In the genomic region with DNA sequence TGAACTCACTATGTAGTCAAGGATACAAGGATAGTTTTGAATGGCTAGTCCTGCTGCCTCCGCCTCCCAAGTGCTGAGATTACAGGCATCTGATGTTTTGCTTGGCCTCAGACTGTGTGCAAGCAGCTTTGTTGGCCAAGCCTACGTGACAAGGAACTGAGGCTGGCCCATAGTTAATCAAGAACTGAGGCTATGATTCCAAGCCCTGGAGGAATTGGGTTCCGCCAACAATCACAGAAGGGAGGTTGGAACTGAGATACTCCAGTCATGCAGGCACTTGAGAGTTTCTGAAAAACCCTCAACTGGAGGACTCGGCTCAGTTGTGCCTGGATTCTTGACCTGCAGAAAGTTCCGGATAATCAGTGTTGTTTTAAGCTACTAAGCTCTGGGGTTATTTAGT, we compare ENCODE assay signal across 13 mouse cellular contexts.
"Had no signal": no experiment of that assay in that cellular context is flagged by ENCODE, and none has a peak within 500 bp of the region (broad histone marks: within the 10 kb centered on the region; RNA-seq: fewer than 3 reads in every experiment).

No protein-coding gene starts in this region.

- DNase-seq: gastrocnemius, adult 2 months; gastrocnemius, postnatal 10 days; gastrocnemius, postnatal 25 days; heart, postnatal 10 days; kidney, adult 11 months; kidney, adult 2 months; kidney, adult 9 months; kidney, postnatal 14 days; kidney, postnatal 36 days; layer of hippocampus, adult 9-11 months; layer of hippocampus, postnatal 36 days; left cerebral cortex, postnatal 4 days had no signal

- ATAC-seq: liver, embryonic 12.5 days had no signal
